Mouse (Mus musculus): ENCODE data around the gene Hs1bp3.
A peak's percentile ranks its signal among the peaks of the same experiment; 100 is the strongest.

The Hs1bp3 gene

DNA sequence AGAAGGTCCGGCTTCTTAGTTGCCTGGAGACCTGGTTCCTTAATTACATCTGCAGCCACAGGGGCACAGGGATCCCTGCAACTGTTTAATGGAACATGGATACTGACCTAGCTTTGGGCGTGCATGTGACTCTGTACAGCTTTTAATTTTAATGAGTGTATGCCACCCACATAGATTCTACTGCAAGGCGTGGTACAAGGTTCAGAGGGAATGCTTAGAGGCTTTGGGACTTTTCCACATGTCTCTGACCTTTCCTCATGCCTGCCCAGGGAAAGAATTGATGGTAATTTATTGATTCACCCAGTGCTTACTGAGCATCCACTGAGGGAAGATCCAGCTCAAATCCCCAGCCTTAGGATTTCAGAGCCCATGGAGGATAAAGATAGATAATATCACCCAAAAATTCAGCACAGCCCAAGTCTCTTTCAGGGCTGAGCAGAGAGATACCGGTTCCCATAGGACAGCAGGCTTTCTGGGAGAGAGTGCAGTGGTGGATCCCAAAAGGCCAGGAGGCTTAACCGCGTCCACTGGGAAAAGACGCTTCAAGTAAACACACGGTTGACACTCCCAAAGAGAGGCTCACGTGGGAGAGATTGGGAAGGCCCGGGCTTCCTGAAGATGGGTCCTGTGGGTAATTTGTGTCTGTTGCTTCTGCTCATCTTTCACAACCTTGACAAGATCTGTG, 23.5 kb downstream of the Hs1bp3 start:
- no peak for DNase-seq (ENCODE audit: low spot score)

DNA sequence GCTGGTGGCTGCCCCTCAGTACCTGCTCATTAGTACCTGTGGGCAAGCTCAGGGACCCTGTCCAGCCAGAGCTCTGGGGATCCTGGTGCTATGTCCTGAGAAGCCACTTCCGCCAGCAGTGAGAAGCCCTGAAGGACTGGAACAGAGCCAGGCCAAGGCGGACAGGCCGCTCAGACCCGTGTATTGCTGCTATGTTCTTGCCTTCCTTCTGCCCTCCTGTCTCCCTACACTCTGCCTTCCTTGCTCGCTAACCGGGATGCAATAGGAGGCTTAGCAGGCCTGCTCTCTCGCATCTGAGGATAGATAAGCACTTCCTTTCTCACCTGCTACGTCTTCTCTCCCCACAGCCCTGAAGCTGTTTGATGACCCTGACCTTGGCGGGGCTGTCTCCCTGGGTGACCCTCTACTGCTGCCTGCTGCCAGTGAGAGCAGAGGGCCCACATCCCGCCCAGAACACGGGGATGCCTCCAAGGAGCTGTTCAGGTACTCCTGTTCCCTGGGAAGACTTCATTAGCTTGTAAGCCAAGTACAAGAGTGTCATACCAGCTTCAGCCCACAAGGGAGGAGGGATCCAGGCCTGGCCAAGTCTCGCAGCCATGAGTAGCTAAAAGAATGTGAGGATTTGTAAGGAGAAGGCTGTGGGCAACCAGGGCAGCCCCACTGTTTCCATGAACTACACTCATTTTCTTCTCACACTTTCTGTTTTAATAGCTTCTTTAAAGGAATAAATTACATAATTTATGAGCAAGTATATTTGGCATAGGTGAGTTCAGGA, 24.2 kb downstream of the Hs1bp3 start:
- DNase-seq (ENCODE audit: low spot score): no peak

- no peak for DNase-seq (ENCODE audit: low spot score)
Observed at GRCm38 (mm10) chr12:8338491-8338890, 25.3 kb downstream of the Hs1bp3 start.

DNA sequence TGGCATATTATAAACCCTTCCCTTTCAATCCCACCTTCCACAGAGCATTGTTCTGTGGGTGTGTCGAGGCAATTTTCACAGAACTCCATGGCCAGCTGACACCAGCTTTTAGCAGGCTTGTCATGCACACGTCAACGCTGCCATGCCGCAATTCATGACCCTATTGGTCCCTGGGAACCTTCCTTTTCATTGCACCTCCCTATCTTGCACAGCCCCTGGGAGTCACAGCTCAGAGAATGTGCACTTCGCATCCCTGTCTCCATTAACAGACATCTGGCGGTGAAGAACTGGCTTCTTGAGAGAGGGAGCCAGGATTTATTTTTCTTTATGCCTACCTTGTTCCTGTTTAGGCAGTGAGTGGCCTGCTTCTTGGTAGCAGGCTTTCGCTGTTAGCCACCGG, 25.7 kb downstream of the Hs1bp3 start:
- DNase-seq (ENCODE audit: low spot score): no peak

GRCm38 (mm10) chr12:8339591-8340319, 26.5 kb downstream of the Hs1bp3 start:
- no peak for DNase-seq (ENCODE audit: low spot score)

DNA sequence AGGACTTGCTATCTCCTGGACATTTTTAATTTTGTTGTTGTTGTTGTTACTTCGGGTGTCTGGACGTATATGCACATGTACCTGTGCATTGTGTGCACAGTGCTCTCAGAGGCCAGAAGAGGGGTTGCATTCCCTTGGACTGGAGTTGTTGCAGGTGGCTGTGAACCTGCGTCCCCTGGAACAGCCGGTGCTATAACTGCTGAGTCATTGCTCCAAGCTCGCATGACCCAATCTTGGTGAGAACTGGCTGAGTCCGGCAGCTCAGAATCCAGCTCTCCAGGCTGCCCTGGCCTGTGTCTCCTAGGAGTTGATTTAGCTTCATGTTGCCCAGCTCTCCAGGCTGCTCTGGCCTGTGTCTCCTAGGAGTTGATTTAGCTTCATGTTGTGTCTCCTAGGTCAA, 27.8 kb downstream of the Hs1bp3 start:
- DNase-seq (ENCODE audit: low spot score): no peak

- no peak for DNase-seq (ENCODE audit: low spot score)
Observed at GRCm38 (mm10) chr12:8343381-8343780, 30.1 kb downstream of the Hs1bp3 start.

DNA sequence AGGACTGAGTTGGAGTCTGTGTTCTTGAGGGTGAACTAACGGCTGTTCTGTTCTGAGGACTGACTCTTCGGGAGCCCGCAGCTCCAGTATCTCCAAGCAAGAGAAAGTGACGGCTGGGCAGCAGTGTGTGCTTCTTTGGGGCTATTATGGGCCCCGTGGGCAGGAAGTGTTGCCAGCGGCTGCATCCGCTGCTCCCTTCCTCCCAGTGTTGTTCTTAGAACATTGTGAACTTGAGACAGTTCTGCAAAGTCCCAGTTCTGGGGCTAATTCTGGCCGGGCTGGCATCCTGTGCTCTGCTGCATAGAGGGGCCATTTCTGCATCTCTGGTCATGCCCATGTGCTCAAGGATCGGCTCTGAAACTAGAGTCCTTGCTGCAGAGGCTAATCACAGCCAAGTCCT, 31.7 kb downstream of the Hs1bp3 start:
- no peak for DNase-seq (ENCODE audit: low spot score)

DNA sequence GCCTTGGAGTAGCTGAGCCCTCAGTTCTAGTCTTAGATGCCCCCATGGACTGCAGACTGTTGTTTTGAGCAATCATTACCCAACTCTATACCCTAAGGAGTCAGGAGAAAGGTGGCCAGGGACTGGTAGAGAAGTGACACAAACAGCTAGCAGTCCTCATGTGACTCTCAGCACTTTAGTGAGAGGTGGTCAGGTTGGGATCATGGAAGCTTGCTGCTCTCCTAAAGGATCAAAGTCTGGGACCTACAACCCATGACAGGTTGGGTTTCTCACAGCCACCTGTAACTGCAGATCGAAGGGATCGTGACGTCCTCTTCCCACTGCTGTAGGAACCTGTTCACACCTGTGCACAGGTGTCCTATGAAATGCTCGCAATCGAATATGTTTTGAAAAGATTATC, 32.3 kb downstream of the Hs1bp3 start:
- no peak for DNase-seq (ENCODE audit: low spot score)

- DNase-seq (ENCODE audit: low spot score): no peak
Observed at GRCm38 (mm10) chr12:8347746-8348462, 34.7 kb downstream of the Hs1bp3 start.

- DNase-seq (ENCODE audit: low spot score): no peak
Observed at GRCm38 (mm10) chr12:8348733-8349513, 35.7 kb downstream of the Hs1bp3 start.

DNA sequence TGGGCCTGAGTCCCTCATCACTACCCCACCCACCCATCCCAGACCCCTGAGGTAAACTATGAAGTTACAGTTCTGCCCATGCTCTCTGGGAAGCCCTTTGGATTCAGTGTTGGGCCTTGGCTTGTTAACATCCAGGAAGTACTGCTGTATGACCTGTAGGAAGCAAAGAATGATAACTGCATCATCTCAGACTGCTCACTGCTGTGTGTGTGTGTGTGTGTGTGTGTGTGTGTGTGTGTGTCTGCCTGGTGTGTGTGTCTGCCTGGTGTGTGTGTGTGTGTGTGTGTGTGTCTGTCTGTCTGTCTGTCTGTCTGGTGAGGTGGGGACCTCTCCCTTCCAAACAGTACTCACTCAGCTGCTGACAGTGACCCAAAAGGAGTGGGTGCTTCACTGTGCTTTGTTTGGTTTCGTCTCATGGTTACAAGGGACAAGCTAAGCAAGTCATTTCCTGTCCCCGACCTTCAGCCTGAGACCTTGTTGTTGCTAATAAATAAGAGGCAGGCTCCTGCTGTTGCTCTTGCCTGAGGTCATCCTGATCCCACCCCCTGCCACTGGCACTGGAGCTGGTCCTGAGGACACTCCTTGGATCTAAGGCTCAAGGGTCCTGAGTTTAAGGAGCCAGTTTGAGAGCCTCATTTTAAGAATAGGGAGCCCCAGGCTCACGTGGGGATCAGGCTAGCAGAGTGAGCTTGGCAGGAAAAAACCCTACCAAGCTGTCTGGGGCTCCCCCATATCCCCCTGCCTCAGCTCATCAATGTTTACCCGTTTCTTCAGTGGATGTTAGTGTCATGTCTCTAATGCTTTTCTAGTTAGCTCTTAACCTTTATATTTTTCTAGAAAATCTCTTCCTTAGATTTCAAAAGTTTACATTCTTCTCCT, 38.0 kb downstream of the Hs1bp3 start:
- DNase-seq (ENCODE audit: low spot score): peak; percentile 49

DNA sequence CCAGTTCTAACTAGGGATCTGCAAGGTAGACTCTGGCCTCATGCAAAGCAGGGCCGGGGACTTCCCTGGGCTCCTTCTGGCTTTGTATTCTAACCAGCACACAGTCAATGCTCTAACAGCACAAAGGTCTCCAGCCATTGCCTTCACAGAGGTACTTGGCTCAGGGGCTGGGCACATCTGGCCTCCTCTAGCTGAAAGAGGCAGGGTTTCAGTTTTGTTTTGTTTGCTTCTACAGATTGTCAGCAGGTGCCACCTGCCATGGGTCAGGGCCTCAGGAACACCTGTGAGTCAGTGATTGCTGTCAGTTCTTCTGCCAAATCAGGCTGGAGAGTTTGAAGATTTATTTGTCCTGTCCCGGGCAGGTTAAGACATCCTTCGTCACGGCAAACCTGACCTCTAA, 39.8 kb downstream of the Hs1bp3 start:
- no peak for DNase-seq (ENCODE audit: low spot score)

- DNase-seq (ENCODE audit: low spot score): no peak
Observed at GRCm38 (mm10) chr12:8354187-8354586, 41.0 kb downstream of the Hs1bp3 start.

GRCm38 (mm10) chr12:8355011-8355410, 41.8 kb downstream of the Hs1bp3 start:
- no peak for DNase-seq (ENCODE audit: low spot score)

GRCm38 (mm10) chr12:8357449-8357848, 44.2 kb downstream of the Hs1bp3 start:
- peak; percentile 95 for DNase-seq (ENCODE audit: low spot score)

DNA sequence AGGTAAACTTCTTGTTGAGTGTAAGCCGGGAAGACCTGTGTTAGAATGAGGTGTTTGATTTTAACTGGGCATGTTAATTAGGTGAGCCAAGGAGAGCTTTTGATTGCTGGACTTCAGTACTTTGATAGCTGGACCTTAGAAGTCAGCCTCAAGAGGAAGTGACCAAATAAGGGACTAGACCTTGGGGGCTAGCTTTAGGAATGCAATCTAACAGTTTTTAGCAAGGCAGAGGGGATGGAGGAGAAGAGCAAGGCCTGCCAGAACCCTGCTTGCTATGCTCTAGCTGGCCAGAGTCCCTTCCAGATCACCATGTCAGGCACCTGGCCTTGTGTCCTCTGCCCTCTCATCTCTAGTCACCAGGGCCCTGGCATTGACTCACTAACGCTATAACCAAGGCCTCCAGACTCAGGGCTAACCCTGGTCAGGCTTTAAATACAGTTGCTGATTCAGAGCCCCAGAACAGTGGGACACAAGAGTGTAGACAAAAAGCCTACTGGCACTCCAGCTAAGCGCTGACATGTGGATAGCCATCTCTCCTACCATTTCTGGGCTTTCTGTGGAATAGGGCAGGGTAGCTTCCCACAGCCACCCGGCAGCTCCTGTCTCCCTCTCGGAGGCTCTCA, 45.2 kb downstream of the Hs1bp3 start:
- peak; percentile 35 for DNase-seq (ENCODE audit: low spot score)

- DNase-seq (ENCODE audit: low spot score): no peak
Observed at GRCm38 (mm10) chr12:8359418-8360112, 46.3 kb downstream of the Hs1bp3 start.

DNA sequence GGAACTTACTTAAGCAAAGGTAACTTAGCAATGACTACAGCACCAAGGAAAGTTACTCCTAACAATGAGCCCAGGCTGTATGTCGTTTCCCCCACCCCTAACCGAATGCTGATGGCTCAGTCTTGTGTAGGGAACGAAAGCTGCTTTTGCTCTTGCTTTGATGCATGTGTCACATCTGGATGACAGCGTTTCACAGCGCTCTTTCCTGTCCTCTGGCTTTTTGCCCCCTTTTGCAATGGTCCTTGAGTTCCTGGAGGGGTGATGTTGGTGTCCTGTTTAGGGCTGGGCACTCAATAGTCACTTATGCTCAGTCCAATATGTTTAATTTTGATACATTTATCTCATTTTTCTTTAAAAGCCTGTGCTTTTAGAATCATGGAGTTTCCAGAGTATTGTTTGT, 48.6 kb downstream of the Hs1bp3 start:
- no peak for DNase-seq (ENCODE audit: low spot score)
